Mouse (Mus musculus): ENCODE data around the gene Scyl2.

DNA sequence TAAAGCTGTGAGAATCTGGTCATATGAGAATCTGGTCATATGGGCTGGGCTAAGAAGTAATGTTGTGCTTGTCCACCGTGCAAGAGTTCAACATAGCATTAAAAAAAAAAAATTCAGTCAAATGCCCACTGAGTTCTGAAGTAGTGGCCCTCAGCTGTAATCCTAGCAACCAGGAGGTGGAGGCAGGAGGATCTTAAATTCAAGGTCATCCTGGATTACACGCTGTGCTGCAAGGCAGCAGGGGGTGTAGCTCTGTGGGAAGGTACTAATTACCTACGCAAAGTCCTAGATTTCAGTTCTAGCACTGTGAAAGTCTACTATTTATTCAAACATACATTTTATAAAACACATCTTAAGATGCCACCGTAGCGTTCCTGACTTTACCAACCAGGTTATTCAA, 45.3 kb upstream of the Scyl2 start:
- TF ChIP-seq CTCF (IDR thresholded peaks at IDR 0.05) (no peak), POLR2A (IDR thresholded peaks at IDR 0.05; ENCODE audit: insufficient read depth, low read depth, low read length) (no peak)
